ENCODE assay signal across 27 mouse cellular contexts in the genomic region with DNA sequence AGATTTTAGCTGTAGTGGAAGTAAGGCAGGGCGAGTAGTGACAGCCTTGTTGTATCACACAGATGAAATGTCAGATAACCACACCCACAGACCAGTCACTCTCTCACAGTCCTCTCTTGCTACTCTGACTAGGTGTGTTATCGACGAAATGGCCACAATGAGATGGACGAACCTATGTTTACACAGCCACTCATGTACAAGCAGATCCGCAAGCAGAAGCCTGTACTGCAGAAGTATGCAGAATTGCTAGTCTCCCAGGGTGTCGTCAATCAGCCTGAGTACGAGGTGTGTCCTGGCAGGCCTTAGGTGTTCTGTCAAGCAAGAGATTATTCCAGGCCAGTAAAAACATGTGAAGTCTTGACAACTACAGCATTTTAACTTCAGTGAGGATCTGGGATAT. TPM values are rescaled to one million over a fixed set of nuclear protein-coding genes. Genes with fewer than 3 reads are reported as not detected.
A peak's percentile ranks its signal among the peaks of the same experiment; 100 is the strongest.
DNase-seq lines count a peak whose midpoint lies in the region; ATAC-seq and TF ChIP-seq lines count a peak whose summit lies in the region.
"Had no signal": no experiment of that assay in that cellular context is flagged by ENCODE, and none has a peak within 500 bp of the region (broad histone marks: within the 10 kb centered on the region; RNA-seq: fewer than 3 reads in every experiment).

No protein-coding gene starts in this region.

- H3K4me1 ChIP-seq in midbrain, embryonic 11.5 days (ENCODE audit: control insufficient read depth, insufficient read depth, low read length), result no peaks in the 10 kb centered on the region
- H3K4me1 ChIP-seq in midbrain, postnatal 0 days (ENCODE audit: insufficient read depth, low read length), result no peaks in the 10 kb centered on the region
- H3K4me1 ChIP-seq in cerebellum, adult 2 months (ENCODE audit: control insufficient read depth, insufficient read depth, low read length), result peaks cover 14% of the 10 kb centered on the region
- H3K4me1 ChIP-seq: forebrain, embryonic 10.5 days; forebrain, embryonic 13.5 days; heart, embryonic 12.5 days; heart, embryonic 15.5 days; hindbrain, embryonic 12.5 days; hindbrain, embryonic 15.5 days had no signal

- ATAC-seq in midbrain, embryonic 11.5 days (ENCODE audit: low FRiP score), result no peak
- ATAC-seq in midbrain, postnatal 0 days (ENCODE audit: low FRiP score), result no peak
- ATAC-seq: forebrain, embryonic 13.5 days; forebrain, embryonic 16.5 days; Patski had no signal

- 98% methylated on average over 7 of the region's 7 CpGs for WGBS in midbrain, embryonic 11.5 days
- 93% methylated on average over 7 of the region's 7 CpGs for WGBS in midbrain, postnatal 0 days
- WGBS in cerebellum, adult 2 months, result 94% methylated on average over 7 of the region's 7 CpGs

- TF ChIP-seq POLR2A in cerebellum, adult 2 months (IDR thresholded peaks at IDR 0.05; ENCODE audit: borderline replicate concordance, insufficient read depth, low read length), result no peak

- intact Hi-C loops in heart, postnatal 25 days (cut with DNase I), result no loop called here

- H3K36me3 ChIP-seq in midbrain, embryonic 11.5 days (ENCODE audit: control insufficient read depth, insufficient read depth, low read length), result peaks cover 40% of the 10 kb centered on the region
- H3K36me3 ChIP-seq in midbrain, postnatal 0 days (ENCODE audit: insufficient read depth, low read length), result peaks cover 75% of the 10 kb centered on the region

- no peak overlapping the region for H3K4me2 ChIP-seq in midbrain, embryonic 11.5 days
- no peak overlapping the region for H3K4me2 ChIP-seq in midbrain, postnatal 0 days (ENCODE audit: low read depth, low read length, poor library complexity, severe bottlenecking)
- H3K4me2 ChIP-seq: embryonic facial prominence, embryonic 13.5 days; forebrain, embryonic 13.5 days; heart, embryonic 12.5 days; heart, embryonic 15.5 days; hindbrain, embryonic 12.5 days; hindbrain, embryonic 15.5 days had no signal

- no peak overlapping the region for H3K4me3 ChIP-seq in midbrain, embryonic 11.5 days (ENCODE audit: low read depth, low read length)
- no peak overlapping the region for H3K4me3 ChIP-seq in midbrain, postnatal 0 days (ENCODE audit: low read depth, low read length)
- no peak overlapping the region for H3K4me3 ChIP-seq in cerebellum, adult 2 months (replicated peaks; ENCODE audit: insufficient read depth, low read depth, low read length)
- H3K4me3 ChIP-seq: embryonic facial prominence, embryonic 13.5 days; forebrain, embryonic 10.5 days; forebrain, embryonic 13.5 days; heart, embryonic 12.5 days; heart, embryonic 15.5 days; hindbrain, embryonic 12.5 days; hindbrain, embryonic 15.5 days had no signal

- no peaks in the 10 kb centered on the region for H3K9me3 ChIP-seq in midbrain, embryonic 11.5 days (ENCODE audit: control insufficient read depth, low read length)
- H3K9me3 ChIP-seq in midbrain, postnatal 0 days (ENCODE audit: low read length), result no peaks in the 10 kb centered on the region
- H3K9me3 ChIP-seq: embryonic facial prominence, embryonic 13.5 days; forebrain, embryonic 10.5 days; forebrain, embryonic 13.5 days; G1E; heart, embryonic 12.5 days; heart, embryonic 15.5 days; hindbrain, embryonic 12.5 days; hindbrain, embryonic 15.5 days had no signal

- peak; percentile 73 for DNase-seq in heart, adult 11 months
- DNase-seq in heart, postnatal 25 days (ENCODE audit: low spot score), result no peak
- peak; percentile 35 for DNase-seq in midbrain, embryonic 11.5 days (ENCODE audit: low spot score, missing footprints)
- no peak for DNase-seq in midbrain, postnatal 0 days (ENCODE audit: low spot score)
- peak; percentile 36 to 53 for DNase-seq in urinary bladder, postnatal 36 days (ENCODE audit: low spot score in 2 of 2)
- no peak for DNase-seq in urinary bladder, adult 2 months (ENCODE audit: low spot score)
- no peak for DNase-seq in cerebellum, adult 2 months
- DNase-seq: adrenal gland, postnatal 10 days; adrenal gland, postnatal 36 days; B cell, adult 2 months; cerebellum, adult 18-20 months; cerebellum, adult 9-11 months; cerebellum, postnatal 25 days; gastrocnemius, postnatal 10 days; gastrocnemius, postnatal 36 days; heart, postnatal 10 days had no signal

- H3K27ac ChIP-seq in midbrain, embryonic 11.5 days (ENCODE audit: low read depth, low read length), result no peak overlapping the region
- H3K27ac ChIP-seq in midbrain, postnatal 0 days (ENCODE audit: low read depth, low read length), result no peak overlapping the region
- no peak overlapping the region for H3K27ac ChIP-seq in cerebellum, adult 2 months (ENCODE audit: insufficient read depth, low read length)
- H3K27ac ChIP-seq: embryonic facial prominence, embryonic 13.5 days; forebrain, embryonic 10.5 days; forebrain, embryonic 13.5 days; heart, embryonic 15.5 days; hindbrain, embryonic 12.5 days; hindbrain, embryonic 15.5 days had no signal

- no peak overlapping the region for H3K9ac ChIP-seq in midbrain, embryonic 11.5 days (ENCODE audit: low read length)
- H3K9ac ChIP-seq in midbrain, postnatal 0 days (replicated peaks; ENCODE audit: low read length, poor library complexity, severe bottlenecking), result no peak overlapping the region
- H3K9ac ChIP-seq: embryonic facial prominence, embryonic 13.5 days; forebrain, embryonic 13.5 days; heart, embryonic 12.5 days; heart, embryonic 15.5 days; hindbrain, embryonic 12.5 days; hindbrain, embryonic 15.5 days had no signal

- TF ChIP-seq CTCF in midbrain, postnatal 0 days (IDR thresholded peaks at IDR 0.05), result no peak
- TF ChIP-seq CTCF in cerebellum, adult 2 months (IDR thresholded peaks at IDR 0.05; ENCODE audit: borderline replicate concordance, insufficient read depth, low read depth, low read length), result no peak

- no peaks in the 10 kb centered on the region for H3K27me3 ChIP-seq in midbrain, embryonic 11.5 days (ENCODE audit: control insufficient read depth, insufficient read depth, low read length)
- H3K27me3 ChIP-seq in midbrain, postnatal 0 days (ENCODE audit: insufficient read depth, low read length), result no peaks in the 10 kb centered on the region
- no peaks in the 10 kb centered on the region for H3K27me3 ChIP-seq in cerebellum, adult 2 months (ENCODE audit: control insufficient read depth, insufficient read depth, low read length)
- H3K27me3 ChIP-seq: CH12.LX; embryonic facial prominence, embryonic 13.5 days; forebrain, embryonic 13.5 days; heart, embryonic 12.5 days; heart, embryonic 15.5 days; hindbrain, embryonic 12.5 days; hindbrain, embryonic 15.5 days; Patski had no signal

RNA-seq across cellular contexts. Expression of a gene that starts 41.9 kb away (rescaled TPM):
- total RNA-seq in heart, postnatal 25 days (2021), result 10 to 100 TPM; 38.5 to 39.0 TPM
- 13.3 and 16.4 TPM in 2 replicates for polyA plus RNA-seq in midbrain, embryonic 11.5 days (2014; fragmentation: Nextera tagmentation; extraction: Ambion mirVana)
- 139 and 153 TPM in 2 replicates for total RNA-seq in midbrain, postnatal 0 days (2014; rRNA removed)
- polyA plus RNA-seq in midbrain, postnatal 0 days (2015; fragmentation: Nextera tagmentation; extraction: Ambion mirVana), result 33.7 and 36.0 TPM in 2 replicates
- polyA plus RNA-seq in urinary bladder, adult 2 months (2012; rRNA removed), result 12.4 and 33.6 TPM in 2 replicates
- 90.4 and 92.2 TPM in 2 replicates for polyA plus RNA-seq in cerebellum, adult 2 months (2012; rRNA removed)

RNA-seq across cellular contexts. Expression of a gene that starts 55.5 kb away (rescaled TPM):
- 1,000 to 10,000 TPM; 1,619 to 1,687 TPM for total RNA-seq in heart, postnatal 25 days (2021)
- polyA plus RNA-seq in midbrain, embryonic 11.5 days (2014; fragmentation: Nextera tagmentation; extraction: Ambion mirVana), result 80.4 and 81.3 TPM in 2 replicates
- 124 and 134 TPM in 2 replicates for total RNA-seq in midbrain, postnatal 0 days (2014; rRNA removed)
- 136 and 139 TPM in 2 replicates for polyA plus RNA-seq in midbrain, postnatal 0 days (2015; fragmentation: Nextera tagmentation; extraction: Ambion mirVana)
- 94.0 and 133 TPM in 2 replicates for polyA plus RNA-seq in urinary bladder, adult 2 months (2012; rRNA removed)
- polyA plus RNA-seq in cerebellum, adult 2 months (2012; rRNA removed), result 232 and 235 TPM in 2 replicates

Comparison
In these comparisons a context has a peak if more than half of its experiments do, and no peak if none do; other contexts are left out.
1. DNase-seq: peak in heart, adult 11 months (single experiment), midbrain, embryonic 11.5 days (single experiment) and urinary bladder, postnatal 36 days (2 of 2); none in heart, postnatal 25 days (single experiment), midbrain, postnatal 0 days (single experiment), urinary bladder, adult 2 months (single experiment) and cerebellum, adult 2 months (0 of 2).